Mouse (Mus musculus): Measurements from ENCODE around the gene H2-Ke6. TPM values are rescaled to one million over a fixed set of nuclear protein-coding genes. Genes with fewer than 3 reads are reported as not detected.
A peak's percentile ranks its signal among the peaks of the same experiment; 100 is the strongest.

The H2-Ke6 gene
- polyA plus RNA-seq (2014; fragmentation: Nextera tagmentation; extraction: Ambion mirVana), result 56.1 and 75.0 TPM in 2 replicates

- Histone ChIP-seq H3K9ac (replicated peaks; ENCODE audit: low read length) (peak within 1 kb of the TSS; percentile 65), H3K27ac (replicated peaks; ENCODE audit: low read depth, low read length) (peak within 1 kb of the TSS; percentile 99), H3K4me1 (ENCODE audit: control insufficient read depth, insufficient read depth, low read length) (peaks cover 56% of the 10 kb centered on the region), H3K4me2 (ENCODE audit: low read length) (peak within 1 kb of the TSS; percentile 92), H3K9me3 (ENCODE audit: control insufficient read depth, low read length) (no peaks in the 10 kb centered on the region), H3K27me3 (ENCODE audit: control insufficient read depth, insufficient read depth, low read length) (no peaks in the 10 kb centered on the region), H3K36me3 (ENCODE audit: control insufficient read depth, insufficient read depth, low read length) (peaks cover 26% of the 10 kb centered on the region), H3K4me3 (replicated peaks; ENCODE audit: low read depth, low read length) (peak within 1 kb of the TSS; percentile 88)
- ATAC-seq (ENCODE audit: low FRiP score, low TSS enrichment) (peak; percentile 72), DNase-seq (peak; percentile 96)
- WGBS, result under 1% methylated on average over 49 of the region's 49 CpGs
These were observed at the start of gene H2-Ke6 for GRCm38 (mm10) chr17:34027656-34028223. Gene H2-Ke6, minus strand, starts transcription at chr17:34028060.

GRCm38 (mm10) chr17:34077549-34077948 lies 49.7 kb upstream of the H2-Ke6 start:
- WGBS, result 2% methylated on average over 9 of the region's 9 CpGs
- Histone ChIP-seq H3K4me1 (ENCODE audit: control insufficient read depth, insufficient read depth, low read length) (no peaks in the 10 kb centered on the region), H3K4me3 (replicated peaks; ENCODE audit: low read depth, low read length) (no peak overlapping the region), H3K36me3 (ENCODE audit: control insufficient read depth, insufficient read depth, low read length) (no peaks in the 10 kb centered on the region), H3K27ac (replicated peaks; ENCODE audit: low read depth, low read length) (no peak overlapping the region), H3K27me3 (ENCODE audit: control insufficient read depth, insufficient read depth, low read length) (peaks cover 3% of the 10 kb centered on the region; the same call in 1 of the 2 replicates), H3K9ac (replicated peaks; ENCODE audit: low read length) (no peak overlapping the region), H3K9me3 (ENCODE audit: control insufficient read depth, low read length) (no peaks in the 10 kb centered on the region), H3K4me2 (ENCODE audit: low read length) (no peak overlapping the region)
- peak; percentile 94 for DNase-seq
- no peak for ATAC-seq (ENCODE audit: low FRiP score, low TSS enrichment)

DNA sequence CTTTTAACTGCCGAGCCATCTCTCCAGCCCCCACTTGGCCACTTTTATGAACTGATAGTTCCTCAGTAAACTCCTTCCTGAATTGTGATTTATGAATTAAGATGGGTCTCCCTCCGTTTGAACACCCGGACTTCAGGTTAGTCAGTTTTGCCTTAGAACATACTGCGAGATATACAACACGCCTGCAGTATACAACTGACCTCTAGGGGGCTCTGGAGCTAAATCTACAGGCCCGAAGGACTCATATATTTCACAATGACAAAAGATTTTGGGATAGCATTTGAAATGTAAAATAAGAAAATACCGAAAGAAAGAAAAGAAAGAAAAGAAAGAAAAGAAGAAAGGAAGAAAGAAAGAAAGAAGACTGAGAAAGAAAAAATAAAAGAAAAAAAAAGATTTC lies 47.4 kb upstream of the H2-Ke6 start:
- ATAC-seq (ENCODE audit: low FRiP score, low TSS enrichment), result no peak
- DNase-seq, result peak; percentile 83
- Histone ChIP-seq H3K4me3 (replicated peaks; ENCODE audit: low read depth, low read length) (no peak overlapping the region), H3K4me1 (ENCODE audit: control insufficient read depth, insufficient read depth, low read length) (no peaks in the 10 kb centered on the region), H3K27me3 (ENCODE audit: control insufficient read depth, insufficient read depth, low read length) (peaks cover 3% of the 10 kb centered on the region; the same call in 1 of the 2 replicates), H3K27ac (replicated peaks; ENCODE audit: low read depth, low read length) (no peak overlapping the region), H3K36me3 (ENCODE audit: control insufficient read depth, insufficient read depth, low read length) (no peaks in the 10 kb centered on the region), H3K9me3 (ENCODE audit: control insufficient read depth, low read length) (no peaks in the 10 kb centered on the region), H3K4me2 (ENCODE audit: low read length) (no peak overlapping the region), H3K9ac (replicated peaks; ENCODE audit: low read length) (no peak overlapping the region)
- 46% methylated on average over 7 of the region's 7 CpGs for WGBS

DNA sequence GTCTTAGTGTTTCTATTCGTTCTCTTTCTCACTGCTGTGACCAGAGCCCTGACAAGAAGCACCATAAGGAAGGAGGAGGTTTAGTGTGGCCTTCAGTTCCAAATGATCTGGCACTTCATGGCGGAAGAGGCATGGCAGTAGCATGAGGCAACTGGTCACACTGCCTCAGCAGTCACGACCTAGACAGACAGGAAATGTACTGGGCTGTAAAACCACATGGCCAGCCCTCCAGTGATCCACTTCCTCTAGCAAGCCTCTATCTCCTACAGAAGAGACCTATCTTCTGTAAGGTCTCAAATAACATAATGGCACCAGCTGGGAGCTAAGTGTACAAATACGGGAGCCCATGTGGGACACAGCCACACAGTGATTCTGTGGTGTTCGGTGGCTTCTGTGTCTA lies 44.2 kb upstream of the H2-Ke6 start:
- H3K9ac ChIP-seq (replicated peaks; ENCODE audit: low read length), result no peak overlapping the region
- H3K4me2 ChIP-seq (ENCODE audit: low read length), result no peak overlapping the region
- no peak overlapping the region for H3K4me3 ChIP-seq (replicated peaks; ENCODE audit: low read depth, low read length)
- H3K36me3 ChIP-seq (ENCODE audit: control insufficient read depth, insufficient read depth, low read length), result no peaks in the 10 kb centered on the region
- no peaks in the 10 kb centered on the region for H3K9me3 ChIP-seq (ENCODE audit: control insufficient read depth, low read length)
- DNase-seq (no peak), ATAC-seq (ENCODE audit: low FRiP score, low TSS enrichment) (no peak)
- 79% methylated on average over 5 of the region's 5 CpGs for WGBS
- no peaks in the 10 kb centered on the region for H3K4me1 ChIP-seq (ENCODE audit: control insufficient read depth, insufficient read depth, low read length)
- H3K27ac ChIP-seq (replicated peaks; ENCODE audit: low read depth, low read length), result no peak overlapping the region
- peaks cover 2% of the 10 kb centered on the region; the same call in 1 of the 2 replicates for H3K27me3 ChIP-seq (ENCODE audit: control insufficient read depth, insufficient read depth, low read length)

DNA sequence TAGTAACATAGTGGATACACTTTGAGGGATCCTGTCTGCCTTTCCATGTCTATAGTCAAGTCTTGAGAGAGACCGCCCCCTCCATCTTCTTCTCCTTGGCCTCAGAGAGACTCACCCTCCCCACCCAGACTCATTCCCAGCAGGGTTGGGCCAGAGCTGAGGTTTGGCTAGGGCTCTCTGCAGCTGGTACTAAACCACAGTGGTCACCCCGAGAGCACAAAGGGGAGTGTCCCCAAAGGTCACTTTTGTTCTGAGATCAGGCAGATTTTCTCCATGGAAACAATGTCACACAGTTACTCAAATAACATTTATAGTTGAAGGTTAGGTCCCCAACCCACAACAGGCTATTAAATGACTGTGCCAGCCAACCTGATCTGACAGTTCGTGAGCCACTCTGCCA lies 41.0 kb upstream of the H2-Ke6 start:
- no peak for DNase-seq
- 50% methylated on average over 3 of the region's 3 CpGs for WGBS

DNA sequence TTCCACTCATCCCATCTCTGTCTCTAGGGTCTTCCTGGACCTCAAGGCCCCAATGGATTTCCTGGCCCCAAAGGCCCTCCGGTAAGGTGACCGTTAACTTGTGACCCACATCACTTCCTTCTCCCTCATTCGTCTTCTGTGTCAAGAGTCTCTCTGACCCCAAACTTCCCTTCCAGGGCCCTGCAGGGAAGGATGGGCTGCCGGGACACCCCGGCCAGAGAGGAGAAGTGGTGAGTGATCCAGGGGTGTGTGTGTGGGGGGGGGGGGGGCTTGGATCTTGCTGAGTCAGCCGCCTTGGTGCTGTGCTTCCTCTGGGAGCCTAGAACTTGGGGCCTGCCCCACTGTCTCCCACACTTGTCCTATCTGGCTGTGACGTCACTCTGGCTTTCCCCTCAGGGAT lies 29.4 kb upstream of the H2-Ke6 start:
- no peak overlapping the region for H3K4me2 ChIP-seq (ENCODE audit: low read length)
- H3K36me3 ChIP-seq (ENCODE audit: control insufficient read depth, insufficient read depth, low read length), result 0 out of 2 replicates have a peak, but pooled peaks cover 7% of the 10 kb centered on the region
- H3K9me3 ChIP-seq (ENCODE audit: control insufficient read depth, low read length), result no peaks in the 10 kb centered on the region
- no peak overlapping the region for H3K27ac ChIP-seq (replicated peaks; ENCODE audit: low read depth, low read length)
- no peaks in the 10 kb centered on the region for H3K4me1 ChIP-seq (ENCODE audit: control insufficient read depth, insufficient read depth, low read length)
- no peaks in the 10 kb centered on the region for H3K27me3 ChIP-seq (ENCODE audit: control insufficient read depth, insufficient read depth, low read length)
- ATAC-seq (ENCODE audit: low FRiP score, low TSS enrichment) (no peak), DNase-seq (no peak)
- H3K4me3 ChIP-seq (replicated peaks; ENCODE audit: low read depth, low read length), result no peak overlapping the region
- 90% methylated on average over 7 of the region's 7 CpGs for WGBS
- no peak overlapping the region for H3K9ac ChIP-seq (replicated peaks; ENCODE audit: low read length)

More for the DNA sequence above, 41.0 kb upstream of the H2-Ke6 start:
- no peak overlapping the region for H3K4me2 ChIP-seq (ENCODE audit: low read length)
- no peaks in the 10 kb centered on the region for H3K4me1 ChIP-seq (ENCODE audit: control insufficient read depth, insufficient read depth, low read length)
- no peak overlapping the region for H3K4me3 ChIP-seq (replicated peaks; ENCODE audit: low read depth, low read length)
- H3K9ac ChIP-seq (replicated peaks; ENCODE audit: low read length), result no peak overlapping the region
- H3K9me3 ChIP-seq (ENCODE audit: control insufficient read depth, low read length), result no peaks in the 10 kb centered on the region
- H3K27ac ChIP-seq (replicated peaks; ENCODE audit: low read depth, low read length), result no peak overlapping the region
- H3K27me3 ChIP-seq (ENCODE audit: control insufficient read depth, insufficient read depth, low read length), result no peaks in the 10 kb centered on the region
- no peak for ATAC-seq (ENCODE audit: low FRiP score, low TSS enrichment)
- no peaks in the 10 kb centered on the region for H3K36me3 ChIP-seq (ENCODE audit: control insufficient read depth, insufficient read depth, low read length)

GRCm38 (mm10) chr17:34047404-34048050 lies 19.7 kb upstream of the H2-Ke6 start:
- 97% methylated on average over 5 of the region's 5 CpGs for WGBS
- no peak for ATAC-seq (ENCODE audit: low FRiP score, low TSS enrichment)

DNA sequence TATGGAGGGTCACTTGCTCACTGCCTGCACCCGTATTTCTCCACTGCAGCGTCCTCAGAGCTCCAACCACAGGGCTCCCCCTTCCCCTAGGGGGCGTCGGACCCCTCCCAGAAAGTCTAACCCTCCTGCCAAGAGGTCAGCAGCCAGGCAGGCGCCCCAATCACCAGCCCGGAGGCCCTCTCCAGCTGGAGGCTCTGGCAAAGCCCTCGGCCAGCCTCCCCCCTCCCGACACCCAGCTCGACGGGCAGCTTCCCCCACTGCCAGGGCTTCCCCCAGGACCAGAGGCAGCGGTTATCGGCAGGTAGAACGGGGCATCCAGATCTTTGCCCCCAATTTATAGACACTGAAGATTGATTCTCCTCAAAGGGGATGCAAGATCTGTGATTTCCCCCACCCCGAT lies 18.1 kb upstream of the H2-Ke6 start:
- Histone ChIP-seq H3K4me2 (ENCODE audit: low read length) (no peak overlapping the region), H3K4me3 (replicated peaks; ENCODE audit: low read depth, low read length) (no peak overlapping the region), H3K27me3 (ENCODE audit: control insufficient read depth, insufficient read depth, low read length) (no peaks in the 10 kb centered on the region), H3K9me3 (ENCODE audit: control insufficient read depth, low read length) (no peaks in the 10 kb centered on the region), H3K36me3 (ENCODE audit: control insufficient read depth, insufficient read depth, low read length) (no peaks in the 10 kb centered on the region), H3K4me1 (ENCODE audit: control insufficient read depth, insufficient read depth, low read length) (no peaks in the 10 kb centered on the region), H3K27ac (replicated peaks; ENCODE audit: low read depth, low read length) (no peak overlapping the region), H3K9ac (replicated peaks; ENCODE audit: low read length) (no peak overlapping the region)
- DNase-seq (no peak), ATAC-seq (ENCODE audit: low FRiP score, low TSS enrichment) (no peak)
- 84% methylated on average over 14 of the region's 14 CpGs for WGBS

More at GRCm38 (mm10) chr17:34047404-34048050, 19.7 kb upstream of the H2-Ke6 start:
- DNase-seq, result no peak
- H3K36me3 ChIP-seq (ENCODE audit: control insufficient read depth, insufficient read depth, low read length), result peaks cover 4% of the 10 kb centered on the region; the same call in 1 of the 2 replicates
- no peak overlapping the region for H3K9ac ChIP-seq (replicated peaks; ENCODE audit: low read length)
- no peak overlapping the region for H3K4me3 ChIP-seq (replicated peaks; ENCODE audit: low read depth, low read length)
- H3K9me3 ChIP-seq (ENCODE audit: control insufficient read depth, low read length), result no peaks in the 10 kb centered on the region
- no peak overlapping the region for H3K27ac ChIP-seq (replicated peaks; ENCODE audit: low read depth, low read length)
- H3K4me1 ChIP-seq (ENCODE audit: control insufficient read depth, insufficient read depth, low read length), result no peaks in the 10 kb centered on the region
- no peak overlapping the region for H3K4me2 ChIP-seq (ENCODE audit: low read length)
- H3K27me3 ChIP-seq (ENCODE audit: control insufficient read depth, insufficient read depth, low read length), result no peaks in the 10 kb centered on the region

Measured in midbrain, embryonic 14.5 days (tissue).